Mouse (Mus musculus): ENCODE measurements around the gene AC124502.3.

DNA sequence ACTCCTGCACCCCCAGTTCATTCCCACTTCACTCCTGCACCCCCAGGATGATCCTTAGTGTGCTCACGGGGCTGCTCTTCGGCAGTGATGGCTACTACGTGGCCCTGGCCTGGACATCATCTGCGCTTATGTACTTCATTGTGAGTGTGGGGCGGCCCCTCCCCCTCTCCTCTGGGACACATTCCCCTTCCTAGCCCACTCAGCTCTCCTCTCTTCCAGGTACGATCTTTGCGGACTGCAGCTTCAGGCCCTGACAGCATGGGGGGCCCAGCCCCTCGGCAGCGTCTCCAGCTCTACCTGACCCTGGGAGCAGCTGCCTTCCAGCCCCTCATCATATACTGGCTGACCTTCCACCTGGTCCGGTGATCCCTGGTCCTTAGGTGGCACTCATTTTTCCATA is 53.4 kb downstream of the AC124502.3 start:
- TF ChIP-seq CTCF (IDR thresholded peaks at IDR 0.05; ENCODE audit: low read depth) (no peak), EP300 (optimal IDR thresholded peaks at IDR 0.05) (no peak)
